Mouse (Mus musculus) limb, embryonic 14.5 days (tissue): ENCODE data around the gene Rpl23. TPM values are rescaled to one million over a fixed set of nuclear protein-coding genes. Genes with fewer than 3 reads are reported as not detected.

Experiments used
- ATAC-seq: fragments of 200-750 bp; cut with Nextera tagmentation; 2 replicates; pipeline ENCODE4 v1.8.0; 2017; ENCODE audit warnings: low read depth, moderate number of reproducible peaks, moderate TSS enrichment; ENCODE audit not compliant: low FRiP score
- DNase-seq: peaks from one replicate; pipeline ENCODE4 v3.0.0-alpha.2; 2015; ENCODE audit warnings: low spot score
- H3K27ac ChIP-seq: fragments of 300-500 bp; sonication (generic); replicated peaks from 2 replicates; pipeline ENCODE4 v1.5.1; 2014; ENCODE audit warnings: low read depth, mild to moderate bottlenecking, low read length, moderate library complexity, mixed read lengths
- H3K27me3 ChIP-seq: fragments of 300-500 bp; sonication (generic); 2 replicates; pipeline ENCODE4 v1.6.1; 2014; ENCODE audit warnings: low read length, mixed read lengths; ENCODE audit not compliant: control insufficient read depth, insufficient read depth
- H3K36me3 ChIP-seq: fragments of 300-500 bp; sonication (generic); 2 replicates; pipeline ENCODE4 v1.6.1; 2014; ENCODE audit warnings: mild to moderate bottlenecking, low read length, moderate library complexity, mixed read lengths; ENCODE audit not compliant: control insufficient read depth, insufficient read depth
- H3K4me1 ChIP-seq: fragments of 300-500 bp; sonication (generic); 2 replicates; pipeline ENCODE4 v1.6.1; 2014; ENCODE audit warnings: antibody characterized with exemption, low read length, mixed read lengths; ENCODE audit not compliant: control insufficient read depth, insufficient read depth
- H3K4me2 ChIP-seq: fragments of 300-500 bp; sonication (generic); replicated peaks from 2 replicates; pipeline ENCODE4 v1.6.1; 2014; ENCODE audit warnings: low read depth, mild to moderate bottlenecking, low read length, moderate library complexity; ENCODE audit not compliant: severe bottlenecking
- H3K4me3 ChIP-seq: fragments of 300-500 bp; sonication (generic); replicated peaks from 2 replicates; pipeline ENCODE4 v1.5.1; 2014; ENCODE audit warnings: low read length
- H3K9ac ChIP-seq: fragments of 300-500 bp; sonication (generic); 2 replicates; pipeline ENCODE4 v1.6.1; 2014; ENCODE audit warnings: mild to moderate bottlenecking, low read depth, low read length, moderate library complexity; ENCODE audit not compliant: severe bottlenecking
- H3K9me3 ChIP-seq: fragments of 300-500 bp; sonication (generic); 2 replicates; pipeline ENCODE4 v1.6.1; 2016; ENCODE audit warnings: low read length; ENCODE audit not compliant: control insufficient read depth
- POLR2A ChIP-seq: fragments of 200-500 bp; IDR thresholded peaks from 2 replicates; pipeline ENCODE4 v1.8.0; 2012; ENCODE audit warnings: inconsistent platforms, mild to moderate bottlenecking, moderate library complexity, borderline replicate concordance; ENCODE audit not compliant: insufficient read depth, insufficient read length; ENCODE audit errors: extremely low read depth
- WGBS: fragments of 180-500 bp; shearing (Covaris S2); extraction: QIAGEN DNeasy Blood & Tissue Kit; methylation state at CpG from one replicate; pipeline ENCODE4 v1.1.7; 2014; 5-methylcytosine and 5-hydroxymethylcytosine counted together
- polyA plus RNA-seq, 2 experiments: library from polyadenylated mRNA; depleted of rRNA in 1 of 2; stranded (reverse) in 1 of 2; unstranded in 1 of 2; fragments of >200 nt; fragmentation: Nextera tagmentation in 1 of 2; extraction: Ambion mirVana in 1 of 2; gene quantifications; 2 replicates each; pipeline versions ENCODE4 v1.2.1 to v1.2.3; 2012 to 2014

Rpl23 gene
- polyA plus RNA-seq, 2 experiments, result 764 to 903 TPM

GRCm38 (mm10) chr11:97744063-97744717 lies 38.0 kb downstream of the Rpl23 start, which contains the start of gene Pip4k2b:
Gene Pip4k2b, minus strand, starts transcription at chr11:97744704.
- Histone ChIP-seq H3K27ac (peak within 1 kb of the TSS; percentile 93), H3K4me2 (peak within 1 kb of the TSS; percentile 83), H3K27me3 (no peaks in the 10 kb centered on the region), H3K9ac (peak within 1 kb of the TSS; percentile 83), H3K4me3 (peak within 1 kb of the TSS; percentile 80), H3K9me3 (no peaks in the 10 kb centered on the region), H3K36me3 (peaks cover 31% of the 10 kb centered on the region), H3K4me1 (peaks cover 15% of the 10 kb centered on the region)
- DNase-seq, result no peak
- no peak for TF ChIP-seq POLR2A
- under 1% methylated on average over 38 of the region's 63 CpGs for WGBS
- peak; percentile 32 for ATAC-seq

GRCm38 (mm10) chr11:97743423-97743822 lies 38.8 kb downstream of the Rpl23 start:
- Histone ChIP-seq H3K36me3 (peaks cover 25% of the 10 kb centered on the region), H3K4me1 (peaks cover 15% of the 10 kb centered on the region), H3K27me3 (no peaks in the 10 kb centered on the region), H3K9ac (peak overlapping the region; percentile 83), H3K4me2 (peak overlapping the region; percentile 83), H3K9me3 (no peaks in the 10 kb centered on the region), H3K27ac (no peak overlapping the region; the same call in 1 of the 2 replicates), H3K4me3 (peak overlapping the region; percentile 80)
- no peak for TF ChIP-seq POLR2A
- 38% methylated on average over 9 of the region's 9 CpGs for WGBS
- DNase-seq (no peak), ATAC-seq (no peak)

DNA sequence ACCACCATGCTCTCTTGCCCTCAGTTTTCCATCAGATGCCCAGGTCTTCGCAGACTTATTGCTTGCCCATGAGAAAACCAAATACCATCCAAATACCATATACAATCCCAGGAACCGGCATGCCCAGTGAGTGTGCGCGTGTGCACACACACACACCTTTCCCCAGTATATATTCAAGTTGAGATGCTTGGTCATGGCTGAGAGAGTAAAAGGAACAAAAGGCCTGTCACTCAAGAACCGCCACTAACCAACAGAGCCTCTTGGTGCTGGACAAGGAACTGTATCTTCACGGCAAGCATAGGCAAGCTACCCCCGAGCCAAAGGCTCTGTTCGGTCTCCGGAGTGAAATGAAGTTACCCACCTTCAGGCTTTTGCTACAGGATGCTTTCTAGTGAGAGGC lies 39.6 kb downstream of the Rpl23 start:
- peaks cover 17% of the 10 kb centered on the region for H3K36me3 ChIP-seq
- H3K27ac ChIP-seq, result no peak overlapping the region
- H3K27me3 ChIP-seq, result no peaks in the 10 kb centered on the region
- 0 out of 2 replicates have a peak overlapping the region, but pooled peaks have one; percentile 83 for H3K9ac ChIP-seq
- H3K4me2 ChIP-seq, result peak overlapping the region; percentile 83
- WGBS, result 83% methylated on average over 9 of the region's 9 CpGs
- H3K4me3 ChIP-seq, result peak overlapping the region; percentile 80; the same call in 1 of the 2 replicates
- no peaks in the 10 kb centered on the region for H3K9me3 ChIP-seq
- DNase-seq, result no peak
- peaks cover 15% of the 10 kb centered on the region for H3K4me1 ChIP-seq
- no peak for TF ChIP-seq POLR2A
- no peak for ATAC-seq

- TF ChIP-seq POLR2A, result no peak
- Histone ChIP-seq H3K4me2 (0 out of 2 replicates have a peak overlapping the region, but pooled peaks have one; percentile 83), H3K9ac (no peak overlapping the region), H3K27me3 (no peaks in the 10 kb centered on the region), H3K36me3 (peaks cover 12% of the 10 kb centered on the region), H3K27ac (no peak overlapping the region), H3K9me3 (no peaks in the 10 kb centered on the region), H3K4me1 (peaks cover 15% of the 10 kb centered on the region), H3K4me3 (no peak overlapping the region)
- 91% methylated on average over 5 of the region's 5 CpGs for WGBS
- no peak for DNase-seq
- no peak for ATAC-seq
These were observed 40.1 kb downstream of the Rpl23 start for GRCm38 (mm10) chr11:97742157-97742556.

DNA sequence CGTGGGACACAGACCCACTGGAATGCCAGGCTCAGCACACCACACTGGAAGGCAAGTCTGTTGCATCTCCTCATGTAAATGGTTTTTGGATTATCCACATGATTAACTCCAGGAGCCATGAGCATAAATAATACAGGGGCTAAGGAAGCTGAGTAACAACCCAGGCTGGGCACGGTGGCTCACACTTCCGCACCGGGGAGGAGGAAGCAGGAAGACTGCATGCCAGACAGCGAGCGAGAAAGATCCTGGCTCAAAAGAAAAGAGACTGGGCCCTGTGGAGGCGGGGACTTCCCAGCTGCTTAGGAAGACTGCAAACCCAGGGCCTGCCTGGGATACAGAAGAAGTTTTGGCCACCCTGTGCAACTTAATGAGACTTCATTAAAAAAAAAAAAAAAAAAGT lies 42.0 kb downstream of the Rpl23 start:
- Histone ChIP-seq H3K9ac (no peak overlapping the region), H3K4me2 (no peak overlapping the region), H3K27me3 (no peaks in the 10 kb centered on the region), H3K27ac (no peak overlapping the region), H3K4me3 (no peak overlapping the region), H3K9me3 (no peaks in the 10 kb centered on the region), H3K4me1 (peaks cover 15% of the 10 kb centered on the region), H3K36me3 (no peaks in the 10 kb centered on the region)
- TF ChIP-seq POLR2A, result no peak
- ATAC-seq (no peak), DNase-seq (no peak)
- 42% methylated on average over 7 of the region's 7 CpGs for WGBS
